Mouse (Mus musculus) forebrain, embryonic 13.5 days (tissue): Measurements from ENCODE around the gene Cacna2d2. TPM values are rescaled to one million over a fixed set of nuclear protein-coding genes. Genes with fewer than 3 reads are reported as not detected.

Experiments
- polyA plus RNA-seq: library from polyadenylated mRNA; unstranded; fragments of >200 nt; fragmentation: Nextera tagmentation; extraction: Ambion mirVana; gene quantifications from 2 replicates; pipeline ENCODE4 v1.2.1, GENCODE M21; 2015

The Cacna2d2 gene
- polyA plus RNA-seq, 1 experiment from 2014 or later, result 3.3 TPM

Other genes starting within 250 kb of the Cacna2d2 start
- gene Dock3, start 167.7 kb upstream of the Cacna2d2 start, polyA plus RNA-seq, result 14.4 and 16.1 TPM in 2 replicates
- gene Mapkapk3, start 109.7 kb upstream of the Cacna2d2 start, polyA plus RNA-seq, result 2.0 and 2.4 TPM in 2 replicates
- gene Cish, start 103.6 kb upstream of the Cacna2d2 start, polyA plus RNA-seq, result 6.2 and 7.3 TPM in 2 replicates
- gene Hemk1, start 61.3 kb upstream of the Cacna2d2 start, polyA plus RNA-seq, result 13.3 and 13.9 TPM in 2 replicates
- gene 6430571L13Rik, start 59.0 kb upstream of the Cacna2d2 start, polyA plus RNA-seq, result 3.1 and 3.2 TPM in 2 replicates
- gene Tmem115, start 134.3 kb downstream of the Cacna2d2 start, polyA plus RNA-seq, result 36.9 TPM in 2 replicates
- 23.2 and 25.7 TPM in 2 replicates for gene Cyb561d2, start 142.6 kb downstream of the Cacna2d2 start, polyA plus RNA-seq
- 59.0 and 61.9 TPM in 2 replicates for gene Nprl2, start 142.6 kb downstream of the Cacna2d2 start, polyA plus RNA-seq
- gene Zmynd10, start 147.7 kb downstream of the Cacna2d2 start, polyA plus RNA-seq, result 2.0 and 4.0 TPM in 2 replicates
- 39.3 and 43.2 TPM in 2 replicates for gene Rassf1, start 151.9 kb downstream of the Cacna2d2 start, polyA plus RNA-seq
- gene Tusc2, start 163.6 kb downstream of the Cacna2d2 start, polyA plus RNA-seq, result 80.7 and 84.8 TPM in 2 replicates
- gene Hyal2, start 168.3 kb downstream of the Cacna2d2 start, polyA plus RNA-seq, result 85.4 and 99.5 TPM in 2 replicates
- gene Hyal1, start 177.3 kb downstream of the Cacna2d2 start, polyA plus RNA-seq, result 8.4 and 8.5 TPM in 2 replicates
- gene Naa80, start 179.3 kb downstream of the Cacna2d2 start, polyA plus RNA-seq, result 14.5 and 17.9 TPM in 2 replicates
- 1.1 and 1.5 TPM in 2 replicates for gene Hyal3, start 181.2 kb downstream of the Cacna2d2 start, polyA plus RNA-seq
- gene Ifrd2, start 188.0 kb downstream of the Cacna2d2 start, polyA plus RNA-seq, result 15.4 and 20.8 TPM in 2 replicates
- 1.8 and 2.0 TPM in 2 replicates for gene Sema3b, start 209.6 kb downstream of the Cacna2d2 start, polyA plus RNA-seq
- gene Gnai2, start 235.8 kb downstream of the Cacna2d2 start, polyA plus RNA-seq, result 397 and 426 TPM in 2 replicates